ENCODE assay signal across 8 mouse cellular contexts in the genomic region with DNA sequence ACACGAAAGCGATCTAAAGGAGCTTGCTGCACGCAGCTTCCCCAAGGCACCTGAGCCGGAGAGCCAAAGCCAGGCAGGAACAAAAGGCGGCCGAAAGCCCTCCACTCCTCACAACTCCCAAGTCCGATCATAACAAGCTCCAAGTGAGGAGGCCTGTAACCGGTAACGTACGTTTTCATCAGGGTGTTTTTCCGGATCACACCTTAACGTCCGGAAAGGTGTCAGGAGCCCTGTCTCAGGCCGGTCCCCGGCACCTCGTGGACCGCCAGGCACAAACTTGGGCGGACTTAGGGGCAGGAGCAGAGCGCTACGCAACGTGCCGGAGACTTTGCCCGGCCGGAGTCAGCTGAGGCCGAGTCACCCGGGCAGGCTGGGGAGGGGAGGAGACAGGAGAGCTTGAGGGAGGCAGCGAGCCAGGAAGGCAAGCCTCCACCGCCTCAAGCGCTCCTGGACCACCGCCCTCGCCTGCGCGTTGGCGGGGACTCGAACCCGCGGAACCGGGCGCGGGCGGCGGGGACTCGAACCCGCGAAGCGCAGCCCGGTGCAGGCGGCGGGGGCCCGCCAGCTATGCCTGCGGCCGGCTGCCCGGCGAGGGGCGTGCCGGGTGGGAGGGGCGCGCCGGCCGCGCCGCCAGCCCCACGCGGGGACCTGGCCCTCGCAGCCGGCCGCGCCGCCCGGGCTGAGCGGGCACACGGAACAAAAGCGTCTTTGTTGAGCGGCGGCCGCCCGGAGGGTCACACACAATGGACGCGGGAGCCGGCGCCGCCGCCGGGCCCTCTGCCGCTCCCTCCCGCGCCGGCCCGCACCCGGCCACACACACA. TPM values are rescaled to one million over a fixed set of nuclear protein-coding genes. Genes with fewer than 3 reads are reported as not detected.
DNase-seq lines count a peak whose midpoint lies in the region; ATAC-seq and TF ChIP-seq lines count a peak whose summit lies in the region.

No protein-coding gene starts in this region.

- H3K36me3 ChIP-seq in hindbrain, embryonic 11.5 days (ENCODE audit: control insufficient read depth, insufficient read depth, low read length): no peaks in the 10 kb centered on the region

- no peaks in the 10 kb centered on the region; the same call in 1 of the 2 replicates for H3K4me1 ChIP-seq in hindbrain, embryonic 11.5 days (replicated peaks; ENCODE audit: control insufficient read depth, insufficient read depth, low read length)

- DNase-seq in Patski (ENCODE audit: low read depth, low spot score): no peak
- DNase-seq in cerebellum, postnatal 25 days: peak; percentile 81
- DNase-seq in frontal cortex, postnatal 10 days (ENCODE audit: low spot score in 2 of 2): peak; percentile 59 to 61
- peak; percentile 72 for DNase-seq in hindbrain, embryonic 11.5 days (ENCODE audit: low spot score)
- DNase-seq in layer of hippocampus, postnatal 14 days (ENCODE audit: low spot score in 2 of 2): peak; percentile 49 to 64
- peak; percentile 78 for DNase-seq in lung, postnatal 25 days (ENCODE audit: low spot score)
- DNase-seq in ovary, postnatal 36 days (ENCODE audit: low spot score): peak; percentile 76
- DNase-seq in thymus, postnatal 25 days: peak; percentile 69

- H3K27me3 ChIP-seq in Patski: no peaks in the 10 kb centered on the region
- no peaks in the 10 kb centered on the region for H3K27me3 ChIP-seq in hindbrain, embryonic 11.5 days (ENCODE audit: control insufficient read depth, insufficient read depth, low read length)

- peak overlapping the region; percentile 77 for H3K4me3 ChIP-seq in hindbrain, embryonic 11.5 days (ENCODE audit: low read depth, low read length)

- H3K27ac ChIP-seq in hindbrain, embryonic 11.5 days (ENCODE audit: low read depth, low read length): peak overlapping the region; percentile 100

- CTCF ChIA-PET in Patski (lab: Charles Lee): interaction anchor here (1.0 to 1.7 kb wide), 7 partner anchors 11 to 25 kb away, joined by 3 to 6 read pairs (median 4); no protein-coding TSS in a partner anchor

- under 1% methylated on average over 59 of the region's 90 CpGs for WGBS in hindbrain, embryonic 11.5 days

- H3K4me2 ChIP-seq in hindbrain, embryonic 11.5 days (replicated peaks; ENCODE audit: low read depth, low read length): peak overlapping the region; percentile 83

- POLR2A ChIA-PET in Patski (lab: Charles Lee): interaction anchor here (1.1 to 2.3 kb wide), 6 partner anchors 13 to 43 kb away, joined by 3 to 16 read pairs (median 4); no protein-coding TSS in a partner anchor

- H3K9ac ChIP-seq in hindbrain, embryonic 11.5 days (ENCODE audit: low read depth, low read length): peak overlapping the region; percentile 84

- no peak for TF ChIP-seq CTCF in Patski (IDR thresholded peaks at IDR 0.05)

- peak; percentile 61 for ATAC-seq in Patski
- peak; percentile 93 for ATAC-seq in hindbrain, embryonic 11.5 days (ENCODE audit: low FRiP score)

- in situ Hi-C loops in Patski (cut with MboI; ENCODE audit: low pct_unique_long_range_greater_than_20kb): no loop called here

- no peaks in the 10 kb centered on the region for H3K9me3 ChIP-seq in hindbrain, embryonic 11.5 days (ENCODE audit: control insufficient read depth, low read length)

RNA-seq across cellular contexts. Expression of a gene that starts 0.6 kb away (rescaled TPM):
- 74.9 TPM for polyA plus RNA-seq in Patski (2021)
- 198 and 217 TPM in 2 replicates for polyA plus RNA-seq in hindbrain, embryonic 11.5 days (2014; fragmentation: Nextera tagmentation; extraction: Ambion mirVana)
- 10 to 100 TPM; 40.6 to 42.1 TPM for total RNA-seq in layer of hippocampus, postnatal 14 days (2021)

RNA-seq across cellular contexts. Expression of a gene that starts 32.1 kb away (rescaled TPM):
- polyA plus RNA-seq in Patski (2021): 38.3 TPM
- 48.5 and 53.2 TPM in 2 replicates for polyA plus RNA-seq in hindbrain, embryonic 11.5 days (2014; fragmentation: Nextera tagmentation; extraction: Ambion mirVana)
- total RNA-seq in layer of hippocampus, postnatal 14 days (2021): 10 to 100 TPM; 23.6 to 23.7 TPM
